Mouse (Mus musculus) lung, adult 2 months (tissue): Measurements from ENCODE around the gene Fbxl22.

Experiments
- CTCF ChIP-seq: fragments of 200-500 bp; IDR thresholded peaks from 2 replicates; pipeline ENCODE4 v1.5.1; 2011; ENCODE audit warnings: mild to moderate bottlenecking, low read length, control low read depth; ENCODE audit not compliant: insufficient read depth
- POLR2A ChIP-seq: fragments of 200-500 bp; IDR thresholded peaks from 2 replicates; pipeline ENCODE4 v1.6.1; 2011; ENCODE audit warnings: low read depth, mild to moderate bottlenecking, control low read depth, low read length, borderline replicate concordance; ENCODE audit errors: extremely low read depth

GRCm38 (mm10) chr9:66560728-66561127 is 46.3 kb upstream of the Fbxl22 start:
- TF ChIP-seq CTCF: no peak
- no peak for TF ChIP-seq POLR2A
